Comparison of ENCODE assay signal across 8 mouse cellular contexts in genomic region chr4:129640638-129641467, GRCm38 (mm10). TPM values are rescaled to one million over a fixed set of nuclear protein-coding genes. Genes with fewer than 3 reads are reported as not detected.
DNase-seq lines count a peak whose midpoint lies in the region; ATAC-seq lines count a peak whose summit lies in the region.

Gene Txlna, minus strand, starts transcription at chr4:129641065.

- H3K27ac ChIP-seq in lung, embryonic 16.5 days (ENCODE audit: low read length): peak within 1 kb of the TSS; percentile 98

- under 1% methylated on average over 60 of the region's 60 CpGs for WGBS in lung, embryonic 16.5 days

- peaks cover 17% of the 10 kb centered on the region for H3K4me1 ChIP-seq in lung, embryonic 16.5 days (replicated peaks; ENCODE audit: control insufficient read depth, insufficient read depth, low read length)

- peak within 1 kb of the TSS; percentile 84 for H3K9ac ChIP-seq in lung, embryonic 16.5 days (ENCODE audit: low read length)

- H3K4me3 ChIP-seq in lung, embryonic 16.5 days (ENCODE audit: low read length): peak within 1 kb of the TSS; percentile 72

- H3K9me3 ChIP-seq in lung, embryonic 16.5 days (ENCODE audit: control insufficient read depth, low read length): no peaks in the 10 kb centered on the region

- peak within 1 kb of the TSS; percentile 77 for H3K4me2 ChIP-seq in lung, embryonic 16.5 days (ENCODE audit: low read depth, low read length)

- H3K27me3 ChIP-seq in lung, embryonic 16.5 days (ENCODE audit: control insufficient read depth, insufficient read depth, low read depth, low read length): no peaks in the 10 kb centered on the region

- ATAC-seq in hematopoietic stem cell, adult 5-6 weeks (replicated peaks in 1 of 2; ENCODE audit: insufficient read depth in 1 of 2, low FRiP score in 2 of 2, low TSS enrichment in 1 of 2, low read depth in 1 of 2, poor library complexity in 2 of 2, severe bottlenecking in 2 of 2): peak; percentile 91 to 95
- peak; percentile 95 for ATAC-seq in lung, embryonic 16.5 days (ENCODE audit: low read depth)

- peaks cover 25% of the 10 kb centered on the region for H3K36me3 ChIP-seq in lung, embryonic 16.5 days (ENCODE audit: control insufficient read depth, insufficient read depth, low read length)

- peak; percentile 98 for DNase-seq in MEL-GATA-1-ER (ENCODE audit: extremely low read depth, low read depth)
- peak; percentile 97 for DNase-seq in cerebellum, adult 8-10 months
- peak; percentile 99 for DNase-seq in forelimb bud, embryonic 11.5 days (ENCODE audit: low read depth, low spot score)
- peak; percentile 94 for DNase-seq in layer of hippocampus, adult 9-10 months (ENCODE audit: low spot score)
- DNase-seq in ovary, postnatal 10 days (ENCODE audit: low spot score): peak; percentile 82
- DNase-seq in thymus, postnatal 10 days (ENCODE audit: low spot score in 2 of 2): peak; percentile 91 to 96

RNA-seq across cellular contexts. Expression of gene Txlna, which starts in this region (rescaled TPM):
- total RNA-seq in hematopoietic stem cell, adult 5-6 weeks (2017): 106 and 169 TPM in 2 replicates
- 80.4 and 82.6 TPM in 2 replicates for polyA plus RNA-seq in lung, embryonic 16.5 days (2015; fragmentation: Nextera tagmentation; extraction: Ambion mirVana)

Comparison
In these comparisons a context has a peak if more than half of its experiments do, and no peak if none do; other contexts are left out.
1. Peak in every context shown above with its lines: DNase-seq, ATAC-seq, H3K4me3 ChIP-seq and H3K27ac ChIP-seq.